Mouse (Mus musculus): ENCODE measurements around the gene Crnkl1.

GRCm38 (mm10) chr2:145972571-145972970 is 37.8 kb upstream of the Crnkl1 start:
- TF ChIP-seq CTCF (IDR thresholded peaks at IDR 0.05; ENCODE audit: borderline replicate concordance, insufficient read depth, low read depth, low read length) (no peak), POLR2A (IDR thresholded peaks at IDR 0.05; ENCODE audit: borderline replicate concordance, insufficient read depth, low read length) (no peak)
